Mouse (Mus musculus) thymus, adult 2 months (tissue): Measurements from ENCODE around the gene Ptpn21. TPM values are rescaled to one million over a fixed set of nuclear protein-coding genes. Genes with fewer than 3 reads are reported as not detected.

Source experiments
- DNase-seq: peaks from one replicate; pipeline ENCODE4 v3.0.0; 2021
- H3K27ac ChIP-seq: fragments of 200-500 bp; 2 replicates; pipeline ENCODE4 v1.5.1; 2012; ENCODE audit warnings: low read length, control low read depth; ENCODE audit not compliant: control insufficient read depth, insufficient read depth
- H3K27me3 ChIP-seq: fragments of 200-500 bp; 2 replicates; pipeline ENCODE4 v1.6.1; 2012; ENCODE audit warnings: mild to moderate bottlenecking, low read length, moderate library complexity, mixed read lengths; ENCODE audit not compliant: control insufficient read depth, insufficient read depth
- H3K36me3 ChIP-seq: fragments of 200-500 bp; 2 replicates; pipeline ENCODE4 v1.6.1; 2012; ENCODE audit warnings: mild to moderate bottlenecking, low read length, moderate library complexity; ENCODE audit not compliant: control insufficient read depth, insufficient read depth
- H3K4me1 ChIP-seq: fragments of 200-500 bp; replicated peaks from 2 replicates; pipeline ENCODE4 v1.6.1; 2012; ENCODE audit warnings: low read length; ENCODE audit not compliant: control insufficient read depth, insufficient read depth
- H3K4me3 ChIP-seq: fragments of 200-500 bp; 2 replicates; pipeline ENCODE4 v1.5.1; 2012; ENCODE audit warnings: mild to moderate bottlenecking, low read length, control low read depth, moderate library complexity; ENCODE audit not compliant: control insufficient read depth, insufficient read depth
- CTCF ChIP-seq: fragments of 200-500 bp; IDR thresholded peaks from 2 replicates; pipeline ENCODE4 v1.5.1; 2012; ENCODE audit warnings: mild to moderate bottlenecking, control low read depth, low read length, moderate library complexity, borderline replicate concordance; ENCODE audit not compliant: control insufficient read depth, poor library complexity, insufficient read depth; ENCODE audit errors: extremely low read depth
- POLR2A ChIP-seq: fragments of 200-500 bp; IDR thresholded peaks from 2 replicates; pipeline ENCODE4 v1.6.1; 2012; ENCODE audit warnings: mild to moderate bottlenecking, low read length, control low read depth, moderate library complexity; ENCODE audit not compliant: control insufficient read depth, poor library complexity, insufficient read depth; ENCODE audit errors: extremely low read depth
- WGBS: fragments of 180-500 bp; shearing (Covaris S2); methylation state at CpG from one replicate; pipeline ENCODE4 v1.1.7; 2018; 5-methylcytosine and 5-hydroxymethylcytosine counted together
- polyA plus RNA-seq: library from polyadenylated mRNA; depleted of rRNA; stranded (reverse); fragments of >200 nt; gene quantifications from 2 replicates; pipeline ENCODE4 v1.2.3, GENCODE M21; 2012

Gene Ptpn21
- polyA plus RNA-seq, 1 experiment = 7.9 TPM

DNA sequence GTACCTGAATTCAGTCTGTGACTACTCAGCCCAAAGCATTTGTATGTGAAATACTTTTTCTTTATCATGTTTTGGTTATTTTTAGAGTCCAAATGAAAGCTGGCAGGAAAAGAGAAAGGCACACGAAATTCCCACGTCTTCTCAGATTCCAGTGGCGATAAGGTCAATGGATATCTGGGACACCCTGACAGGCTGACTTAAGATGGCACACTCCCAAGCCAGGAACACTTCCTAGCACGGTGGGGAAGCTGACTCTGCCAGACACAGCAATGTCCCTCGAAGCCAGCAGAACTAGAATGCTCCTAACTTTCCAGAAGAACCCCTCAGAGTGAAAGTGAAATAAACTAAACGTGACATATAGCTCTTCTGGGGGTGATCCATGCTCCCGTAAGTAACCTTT lies 10.0 kb downstream of the Ptpn21 start:
- WGBS = 89% methylated on average over 7 of the region's 7 CpGs
- no peaks in the 10 kb centered on the region for H3K4me1 ChIP-seq
- no peaks in the 10 kb centered on the region for H3K27me3 ChIP-seq
- no peak overlapping the region for H3K4me3 ChIP-seq
- H3K27ac ChIP-seq = no peak overlapping the region
- no peaks in the 10 kb centered on the region for H3K36me3 ChIP-seq
- no peak for DNase-seq
- TF ChIP-seq CTCF (no peak), POLR2A (no peak)

DNA sequence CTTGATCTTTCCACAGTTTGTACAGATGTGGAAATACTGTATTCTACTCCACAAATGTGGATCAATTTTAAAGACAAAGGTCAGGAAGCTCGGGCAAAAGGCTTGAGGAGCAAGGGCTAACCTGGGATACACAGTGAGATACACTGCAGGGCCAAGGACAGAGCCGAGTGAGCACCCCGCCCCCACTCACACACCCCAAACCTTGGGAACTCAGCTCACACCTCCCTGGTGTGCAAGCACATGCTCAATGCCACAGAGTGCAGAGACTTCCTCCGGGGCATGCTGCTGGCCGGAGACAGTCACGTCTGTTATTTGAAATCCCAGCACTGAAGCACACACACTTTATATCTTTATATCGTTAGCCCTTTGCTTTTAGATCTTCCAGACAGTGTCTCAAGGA lies 11.1 kb downstream of the Ptpn21 start:
- TF ChIP-seq CTCF (no peak), POLR2A (no peak)
- DNase-seq = no peak
- WGBS = 88% methylated on average over 7 of the region's 7 CpGs
- H3K4me1 ChIP-seq = no peaks in the 10 kb centered on the region
- no peaks in the 10 kb centered on the region for H3K36me3 ChIP-seq
- H3K27me3 ChIP-seq = no peaks in the 10 kb centered on the region
- no peak overlapping the region for H3K4me3 ChIP-seq
- no peak overlapping the region for H3K27ac ChIP-seq

GRCm38 (mm10) chr12:98724976-98725375 lies 12.2 kb downstream of the Ptpn21 start:
- 88% methylated on average over 5 of the region's 5 CpGs for WGBS
- Histone ChIP-seq H3K27me3 (no peaks in the 10 kb centered on the region), H3K27ac (no peak overlapping the region), H3K4me3 (no peak overlapping the region), H3K36me3 (no peaks in the 10 kb centered on the region), H3K4me1 (no peaks in the 10 kb centered on the region)
- no peak for DNase-seq
- TF ChIP-seq CTCF = no peak
- no peak for TF ChIP-seq POLR2A

- no peak for DNase-seq
- Histone ChIP-seq H3K27ac (no peak overlapping the region), H3K27me3 (no peaks in the 10 kb centered on the region), H3K4me3 (no peak overlapping the region), H3K4me1 (no peaks in the 10 kb centered on the region), H3K36me3 (no peaks in the 10 kb centered on the region)
- TF ChIP-seq CTCF (no peak), POLR2A (no peak)
- 98% methylated on average over 7 of the region's 7 CpGs for WGBS
These were observed 13.0 kb downstream of the Ptpn21 start for GRCm38 (mm10) chr12:98724224-98724623.

DNA sequence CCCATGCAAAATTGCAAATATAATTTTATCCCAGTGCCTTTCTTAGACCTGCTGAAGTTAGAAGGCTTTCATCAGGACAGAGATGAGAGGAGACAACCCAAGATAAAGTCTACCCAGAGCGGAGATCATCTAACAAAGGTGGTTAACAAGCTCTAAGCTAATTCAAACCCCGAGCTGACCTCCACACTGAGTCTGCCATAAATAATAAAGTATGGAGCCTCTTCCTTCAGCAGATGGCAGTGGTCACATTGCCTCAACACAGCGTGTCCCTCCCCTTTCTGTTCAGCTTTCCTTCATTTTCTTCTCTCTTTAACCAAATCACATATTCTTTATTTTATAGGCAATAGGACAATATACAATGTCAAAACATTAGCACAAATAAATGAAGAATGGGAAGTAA lies 16.2 kb downstream of the Ptpn21 start:
- TF ChIP-seq CTCF (no peak), POLR2A (no peak)
- H3K27ac ChIP-seq = no peak overlapping the region
- DNase-seq = no peak
- 93% methylated on average over 3 of the region's 3 CpGs for WGBS
- no peak overlapping the region for H3K4me3 ChIP-seq
- H3K36me3 ChIP-seq = no peaks in the 10 kb centered on the region
- no peaks in the 10 kb centered on the region for H3K27me3 ChIP-seq
- no peaks in the 10 kb centered on the region for H3K4me1 ChIP-seq

GRCm38 (mm10) chr12:98720628-98721027 lies 16.6 kb downstream of the Ptpn21 start:
- Histone ChIP-seq H3K27ac (no peak overlapping the region), H3K36me3 (no peaks in the 10 kb centered on the region), H3K27me3 (no peaks in the 10 kb centered on the region), H3K4me1 (no peaks in the 10 kb centered on the region), H3K4me3 (no peak overlapping the region)
- DNase-seq = no peak
- TF ChIP-seq CTCF (no peak), POLR2A (no peak)
- 94% methylated on average over 3 of the region's 3 CpGs for WGBS

GRCm38 (mm10) chr12:98716142-98716541 lies 21.1 kb downstream of the Ptpn21 start:
- no peak for TF ChIP-seq POLR2A
- TF ChIP-seq CTCF = no peak
- WGBS = 99% methylated on average over 2 of the region's 2 CpGs
- H3K27me3 ChIP-seq = no peaks in the 10 kb centered on the region
- no peak overlapping the region for H3K27ac ChIP-seq
- H3K4me1 ChIP-seq = no peaks in the 10 kb centered on the region
- H3K4me3 ChIP-seq = no peak overlapping the region
- no peak for DNase-seq
- H3K36me3 ChIP-seq = no peaks in the 10 kb centered on the region
